Comparison of ENCODE assay signal across 40 mouse cellular contexts in genomic region chr12:104123097-104123496, GRCm38 (mm10). TPM values are rescaled to one million over a fixed set of nuclear protein-coding genes. Genes with fewer than 3 reads are reported as not detected.
"Had no signal": no experiment of that assay in that cellular context is flagged by ENCODE, and none has a peak within 500 bp of the region (broad histone marks: within the 10 kb centered on the region; RNA-seq: fewer than 3 reads in every experiment).

No protein-coding gene starts in this region.

- H3K27me3 ChIP-seq: hindbrain, embryonic 12.5 days; intestine, embryonic 15.5 days; limb, embryonic 12.5 days; liver, embryonic 13.5 days had no signal

- H3K27ac ChIP-seq: heart, embryonic 10.5 days; hindbrain, embryonic 10.5 days; hindbrain, embryonic 12.5 days; hindbrain, embryonic 14.5 days; intestine, embryonic 15.5 days; layer of hippocampus, adult 2 months; left cerebral cortex, adult 2 months; limb, embryonic 10.5 days; limb, embryonic 12.5 days; liver, embryonic 13.5 days had no signal

- H3K4me2 ChIP-seq: heart, embryonic 12.5 days; hindbrain, embryonic 12.5 days; hindbrain, embryonic 14.5 days; intestine, embryonic 15.5 days; limb, embryonic 12.5 days; liver, embryonic 11.5 days; liver, embryonic 13.5 days had no signal

- H3K4me3 ChIP-seq: heart, embryonic 10.5 days; heart, embryonic 12.5 days; hindbrain, embryonic 10.5 days; hindbrain, embryonic 12.5 days; intestine, embryonic 15.5 days; layer of hippocampus, adult 2 months; left cerebral cortex, adult 2 months; limb, embryonic 10.5 days; limb, embryonic 12.5 days; liver, embryonic 13.5 days had no signal

- ATAC-seq: hindbrain, embryonic 16.5 days; inflammation-experienced regulatory T-cells, adult 6 months; intestine, embryonic 15.5 days; intestine, postnatal 0 days had no signal

- H3K36me3 ChIP-seq: heart, embryonic 10.5 days; heart, embryonic 12.5 days; hindbrain, embryonic 10.5 days; hindbrain, embryonic 12.5 days; intestine, embryonic 15.5 days; limb, embryonic 10.5 days; limb, embryonic 12.5 days; liver, embryonic 13.5 days had no signal

- DNase-seq: gastrocnemius, postnatal 14 days; gastrocnemius, postnatal 36 days; heart, adult 18-20 months; heart, postnatal 10 days; heart, postnatal 4 days; kidney, adult 18-20 months; kidney, adult 8-10 months; kidney, postnatal 10 days; kidney, postnatal 25 days; kidney, postnatal 4 days; liver; liver, embryonic 13.5 days had no signal

- H3K9me3 ChIP-seq: heart, embryonic 10.5 days; heart, embryonic 12.5 days; hindbrain, embryonic 10.5 days; hindbrain, embryonic 12.5 days; intestine, embryonic 15.5 days; limb, embryonic 10.5 days; limb, embryonic 12.5 days; liver, embryonic 13.5 days had no signal

- H3K4me1 ChIP-seq: hindbrain, embryonic 10.5 days; hindbrain, embryonic 12.5 days; intestine, embryonic 15.5 days; limb, embryonic 10.5 days; limb, embryonic 12.5 days; liver, embryonic 13.5 days had no signal

- H3K9ac ChIP-seq: heart, embryonic 12.5 days; hindbrain, embryonic 12.5 days; hindbrain, embryonic 14.5 days; intestine, embryonic 15.5 days; limb, embryonic 12.5 days; liver, embryonic 13.5 days had no signal

RNA-seq across cellular contexts. Expression of gene Serpina3b, which starts 4.7 kb away (rescaled TPM):
- total RNA-seq: gastrocnemius, adult 18-20 months; gastrocnemius, adult 8-10 months; gastrocnemius, postnatal 14 days; gastrocnemius, postnatal 36 days; heart, adult 18-20 months; heart, adult 8-10 months; heart, postnatal 10 days; heart, postnatal 25 days; heart, postnatal 4 days; layer of hippocampus, adult 2 months; layer of hippocampus, postnatal 10 days; layer of hippocampus, postnatal 25 days; left cerebral cortex, adult 2 months; left cerebral cortex, postnatal 14 days; left cerebral cortex, postnatal 36 days had no signal
- polyA plus RNA-seq: heart, embryonic 14.5 days; heart, embryonic 16.5 days; hindbrain, embryonic 10.5 days; hindbrain, embryonic 12.5 days; hindbrain, embryonic 14.5 days; hindbrain, embryonic 16.5 days; inflammation-experienced regulatory T-cells, adult 6 months; intestine, embryonic 15.5 days; intestine, postnatal 0 days; kidney, embryonic 14.5 days; kidney, embryonic 16.5 days; limb, embryonic 10.5 days; limb, embryonic 12.5 days had no signal

RNA-seq across cellular contexts. Expression of gene Serpina3a, which starts 10.6 kb away (rescaled TPM):
- total RNA-seq: gastrocnemius, adult 18-20 months; gastrocnemius, adult 8-10 months; gastrocnemius, postnatal 14 days; gastrocnemius, postnatal 36 days; heart, adult 18-20 months; heart, adult 8-10 months; heart, postnatal 10 days; heart, postnatal 25 days; heart, postnatal 4 days; layer of hippocampus, adult 2 months; layer of hippocampus, postnatal 10 days; layer of hippocampus, postnatal 25 days; left cerebral cortex, adult 2 months; left cerebral cortex, postnatal 14 days; left cerebral cortex, postnatal 36 days had no signal
- polyA plus RNA-seq: gonadal fat pad, adult 2 months; heart, embryonic 10.5 days; heart, embryonic 12.5 days; heart, embryonic 14.5 days; heart, embryonic 16.5 days; hindbrain, embryonic 10.5 days; hindbrain, embryonic 12.5 days; hindbrain, embryonic 14.5 days; hindbrain, embryonic 16.5 days; inflammation-experienced regulatory T-cells, adult 6 months; intestine, embryonic 15.5 days; kidney, embryonic 14.5 days; kidney, embryonic 16.5 days; limb, embryonic 10.5 days; limb, embryonic 12.5 days; limb, embryonic 14.5 days; liver, embryonic 11.5 days; liver, embryonic 13.5 days had no signal

RNA-seq across cellular contexts. Expression of gene Serpina5, which starts 22.2 kb away (rescaled TPM):
- total RNA-seq: gastrocnemius, adult 18-20 months; gastrocnemius, adult 8-10 months; gastrocnemius, postnatal 14 days; gastrocnemius, postnatal 36 days; heart, adult 18-20 months; heart, adult 8-10 months; heart, postnatal 10 days; heart, postnatal 25 days; heart, postnatal 4 days; layer of hippocampus, adult 2 months; layer of hippocampus, postnatal 10 days; layer of hippocampus, postnatal 25 days; left cerebral cortex, adult 2 months; left cerebral cortex, postnatal 14 days; left cerebral cortex, postnatal 36 days had no signal
- polyA plus RNA-seq: heart, embryonic 12.5 days; heart, embryonic 14.5 days; heart, embryonic 16.5 days; hindbrain, embryonic 10.5 days; hindbrain, embryonic 12.5 days; hindbrain, embryonic 14.5 days; hindbrain, embryonic 16.5 days; inflammation-experienced regulatory T-cells, adult 6 months; intestine, embryonic 15.5 days; kidney, embryonic 14.5 days; limb, embryonic 10.5 days; limb, embryonic 12.5 days; limb, embryonic 14.5 days; liver, embryonic 11.5 days had no signal

RNA-seq across cellular contexts. Expression of gene Serpina3c, which starts 30.6 kb away (rescaled TPM):
- total RNA-seq: left cerebral cortex, adult 2 months; left cerebral cortex, postnatal 14 days; left cerebral cortex, postnatal 36 days had no signal
- polyA plus RNA-seq: heart, embryonic 10.5 days; heart, embryonic 14.5 days; hindbrain, embryonic 10.5 days; hindbrain, embryonic 12.5 days; hindbrain, embryonic 14.5 days; hindbrain, embryonic 16.5 days; inflammation-experienced regulatory T-cells, adult 6 months; intestine, embryonic 15.5 days; intestine, postnatal 0 days; kidney, embryonic 14.5 days; kidney, embryonic 16.5 days; limb, embryonic 10.5 days; limb, embryonic 12.5 days; liver, embryonic 11.5 days; liver, embryonic 13.5 days had no signal
